Mouse (Mus musculus) frontal cortex, adult 2 months (tissue): ENCODE data around the gene Itga6. TPM values are rescaled to one million over a fixed set of nuclear protein-coding genes. Genes with fewer than 3 reads are reported as not detected.
A peak's percentile ranks its signal among the peaks of the same experiment; 100 is the strongest.

ENCODE experiments used
- DNase-seq, 2 experiments: peaks; one replicate each; pipeline ENCODE4 v3.0.0; 2022; ENCODE audit warnings: low spot score in 1 of 2; ENCODE audit errors: extremely low spot score in 1 of 2
- polyA plus RNA-seq: library from polyadenylated mRNA; depleted of rRNA; stranded (reverse); fragments of >200 nt; gene quantifications from 2 replicates; pipeline ENCODE4 v1.2.3, GENCODE M21; 2012

Gene Itga6
- polyA plus RNA-seq, 1 experiment: 32.4 TPM

- DNase-seq: peak in 1 of 2 experiments; percentile 23
Measured at GRCm38 (mm10) chr2:71730623-71731612, 14.5 kb upstream of the Itga6 start.

- no peak for DNase-seq
Measured at GRCm38 (mm10) chr2:71734792-71735392, 10.5 kb upstream of the Itga6 start.

GRCm38 (mm10) chr2:71735541-71736159 lies 9.8 kb upstream of the Itga6 start:
- no peak for DNase-seq

GRCm38 (mm10) chr2:71736213-71736612 lies 9.2 kb upstream of the Itga6 start:
- no peak for DNase-seq

- DNase-seq: no peak
Measured at GRCm38 (mm10) chr2:71739173-71739860, 6.1 kb upstream of the Itga6 start.

- no peak for DNase-seq
Measured at GRCm38 (mm10) chr2:71742557-71742956, 2.9 kb upstream of the Itga6 start.

GRCm38 (mm10) chr2:71743377-71743776 lies 2.0 kb upstream of the Itga6 start:
- no peak for DNase-seq

GRCm38 (mm10) chr2:71744320-71744719 lies 1.1 kb upstream of the Itga6 start:
- DNase-seq: no peak

- peak in 1 of 2 experiments; percentile 7 for DNase-seq
Measured at GRCm38 (mm10) chr2:71744861-71745507, 432 bp upstream of the Itga6 start.

GRCm38 (mm10) chr2:71748451-71748850 lies 3.0 kb downstream of the Itga6 start:
- DNase-seq: no peak

GRCm38 (mm10) chr2:71749367-71750086 lies 4.1 kb downstream of the Itga6 start:
- no peak for DNase-seq

- no peak for DNase-seq
Measured at GRCm38 (mm10) chr2:71750087-71750453, 4.7 kb downstream of the Itga6 start.

GRCm38 (mm10) chr2:71751336-71751735 lies 5.9 kb downstream of the Itga6 start:
- no peak for DNase-seq

- no peak for DNase-seq
Measured at GRCm38 (mm10) chr2:71751863-71752262, 6.4 kb downstream of the Itga6 start.

- no peak for DNase-seq
Measured at GRCm38 (mm10) chr2:71752383-71752782, 7.0 kb downstream of the Itga6 start.

GRCm38 (mm10) chr2:71753161-71753560 lies 7.7 kb downstream of the Itga6 start:
- no peak for DNase-seq

- DNase-seq: no peak
Measured at GRCm38 (mm10) chr2:71755748-71756147, 10.3 kb downstream of the Itga6 start.

GRCm38 (mm10) chr2:71757098-71757497 lies 11.7 kb downstream of the Itga6 start:
- no peak for DNase-seq
